Mouse (Mus musculus): ENCODE data around the gene Chmp4b. TPM values are rescaled to one million over a fixed set of nuclear protein-coding genes. Genes with fewer than 3 reads are reported as not detected.

Chmp4b gene
- polyA plus RNA-seq, 1 experiment from 2014 or later, result 25.4 TPM

- ATAC-seq (ENCODE audit: insufficient number of reproducible peaks, insufficient read depth, low FRiP score, low TSS enrichment, low read depth), result no peak
- Histone ChIP-seq H3K36me3 (peaks cover 55% of the 10 kb centered on the region), H3K4me1 (replicated peaks) (no peaks in the 10 kb centered on the region), H3K27me3 (no peaks in the 10 kb centered on the region), H3K4me3 (replicated peaks) (no peak overlapping the region), H3K9ac (replicated peaks) (0 out of 2 replicates have a peak overlapping the region, but pooled peaks have one; percentile 2), H3K4me2 (no peak overlapping the region), H3K27ac (no peak overlapping the region), H3K9me3 (peaks cover 7% of the 10 kb centered on the region; the same call in 1 of the 2 replicates)
- 92% methylated on average over 6 of the region's 6 CpGs for WGBS
Measured at GRCm38 (mm10) chr2:154642712-154643385, 8.7 kb upstream of the Chmp4b start.

GRCm38 (mm10) chr2:154646634-154647033, 4.9 kb upstream of the Chmp4b start:
- ATAC-seq (ENCODE audit: insufficient number of reproducible peaks, insufficient read depth, low FRiP score, low TSS enrichment, low read depth), result no peak; the same call in 1 of the 2 replicates
- WGBS, result 77% methylated on average over 5 of the region's 5 CpGs
- H3K4me2 ChIP-seq, result no peak overlapping the region

GRCm38 (mm10) chr2:154648086-154648485, 3.4 kb upstream of the Chmp4b start:
- ATAC-seq (ENCODE audit: insufficient number of reproducible peaks, insufficient read depth, low FRiP score, low TSS enrichment, low read depth), result no peak
- no peaks in the 10 kb centered on the region for H3K4me1 ChIP-seq (replicated peaks)
- peaks cover 24% of the 10 kb centered on the region for H3K36me3 ChIP-seq
- no peak overlapping the region for H3K27ac ChIP-seq
- no peaks in the 10 kb centered on the region for H3K27me3 ChIP-seq
- no peaks in the 10 kb centered on the region for H3K9me3 ChIP-seq
- H3K9ac ChIP-seq (replicated peaks), result no peak overlapping the region
- H3K4me3 ChIP-seq (replicated peaks), result no peak overlapping the region
- no peak overlapping the region for H3K4me2 ChIP-seq
- WGBS, result 31% methylated on average over 3 of the region's 3 CpGs

More at GRCm38 (mm10) chr2:154646634-154647033, 4.9 kb upstream of the Chmp4b start:
- Histone ChIP-seq H3K9ac (replicated peaks) (no peak overlapping the region), H3K9me3 (no peaks in the 10 kb centered on the region), H3K27ac (no peak overlapping the region), H3K27me3 (no peaks in the 10 kb centered on the region), H3K4me3 (replicated peaks) (no peak overlapping the region), H3K4me1 (replicated peaks) (no peaks in the 10 kb centered on the region), H3K36me3 (peaks cover 31% of the 10 kb centered on the region)

GRCm38 (mm10) chr2:154650404-154650803, 1.1 kb upstream of the Chmp4b start:
- Histone ChIP-seq H3K27me3 (no peaks in the 10 kb centered on the region), H3K9me3 (no peaks in the 10 kb centered on the region), H3K4me2 (no peak overlapping the region), H3K4me3 (replicated peaks) (no peak overlapping the region), H3K36me3 (peaks cover 8% of the 10 kb centered on the region), H3K9ac (replicated peaks) (no peak overlapping the region), H3K27ac (no peak overlapping the region), H3K4me1 (replicated peaks) (no peaks in the 10 kb centered on the region)
- no peak for ATAC-seq (ENCODE audit: insufficient number of reproducible peaks, insufficient read depth, low FRiP score, low TSS enrichment, low read depth)
- WGBS, result 84% methylated on average over 3 of the region's 3 CpGs

GRCm38 (mm10) chr2:154654976-154655375, 3.5 kb downstream of the Chmp4b start:
- H3K9ac ChIP-seq (replicated peaks), result no peak overlapping the region
- no peaks in the 10 kb centered on the region for H3K27me3 ChIP-seq
- no peak overlapping the region for H3K27ac ChIP-seq
- no peak for ATAC-seq (ENCODE audit: insufficient number of reproducible peaks, insufficient read depth, low FRiP score, low TSS enrichment, low read depth)
- no peaks in the 10 kb centered on the region for H3K36me3 ChIP-seq
- no peaks in the 10 kb centered on the region for H3K9me3 ChIP-seq
- WGBS, result 92% methylated on average over 12 of the region's 12 CpGs
- H3K4me3 ChIP-seq (replicated peaks), result no peak overlapping the region
- H3K4me2 ChIP-seq, result no peak overlapping the region
- peaks cover 21% of the 10 kb centered on the region for H3K4me1 ChIP-seq (replicated peaks)

GRCm38 (mm10) chr2:154655878-154656414, 4.4 kb downstream of the Chmp4b start:
- Histone ChIP-seq H3K27me3 (no peaks in the 10 kb centered on the region), H3K9me3 (no peaks in the 10 kb centered on the region), H3K27ac (no peak overlapping the region), H3K36me3 (peaks cover 7% of the 10 kb centered on the region; the same call in 1 of the 2 replicates), H3K4me2 (peak overlapping the region; percentile 84), H3K9ac (replicated peaks) (no peak overlapping the region), H3K4me1 (replicated peaks) (peaks cover 21% of the 10 kb centered on the region), H3K4me3 (replicated peaks) (peak overlapping the region; percentile 76; the same call in 1 of the 2 replicates)
- ATAC-seq (ENCODE audit: insufficient number of reproducible peaks, insufficient read depth, low FRiP score, low TSS enrichment, low read depth), result no peak
- WGBS, result 72% methylated on average over 2 of the region's 2 CpGs

- Histone ChIP-seq H3K4me3 (replicated peaks) (peak overlapping the region; percentile 76), H3K4me2 (peak overlapping the region; percentile 84), H3K9ac (replicated peaks) (peak overlapping the region; percentile 86), H3K27me3 (no peaks in the 10 kb centered on the region), H3K36me3 (peaks cover 17% of the 10 kb centered on the region; the same call in 1 of the 2 replicates), H3K9me3 (no peaks in the 10 kb centered on the region), H3K27ac (peak overlapping the region; percentile 86), H3K4me1 (replicated peaks) (peaks cover 21% of the 10 kb centered on the region)
- under 1% methylated on average over 66 of the region's 67 CpGs for whole genome bisulfite sequencing
- peak; percentile 99 for ATAC-seq (ENCODE audit: insufficient number of reproducible peaks, insufficient read depth, low FRiP score, low TSS enrichment, low read depth)
Measured at GRCm38 (mm10) chr2:154656710-154657485, 5.4 kb downstream of the Chmp4b start.

GRCm38 (mm10) chr2:154657486-154658237, 6.2 kb downstream of the Chmp4b start:
- Histone ChIP-seq H3K9me3 (no peaks in the 10 kb centered on the region), H3K4me2 (peak overlapping the region; percentile 84), H3K27me3 (no peaks in the 10 kb centered on the region), H3K36me3 (peaks cover 18% of the 10 kb centered on the region; the same call in 1 of the 2 replicates), H3K27ac (peak overlapping the region; percentile 86), H3K9ac (replicated peaks) (peak overlapping the region; percentile 86), H3K4me3 (replicated peaks) (peak overlapping the region; percentile 76), H3K4me1 (replicated peaks) (peaks cover 21% of the 10 kb centered on the region)
- 15% methylated on average over 12 of the region's 12 CpGs for WGBS
- no peak for ATAC-seq (ENCODE audit: insufficient number of reproducible peaks, insufficient read depth, low FRiP score, low TSS enrichment, low read depth)

- 88% methylated on average over 4 of the region's 4 CpGs for WGBS
- Histone ChIP-seq H3K9ac (replicated peaks) (no peak overlapping the region), H3K4me3 (replicated peaks) (0 out of 2 replicates have a peak overlapping the region, but pooled peaks have one; percentile 76), H3K27me3 (no peaks in the 10 kb centered on the region), H3K4me2 (peak overlapping the region; percentile 84), H3K4me1 (replicated peaks) (peaks cover 21% of the 10 kb centered on the region), H3K9me3 (no peaks in the 10 kb centered on the region), H3K27ac (no peak overlapping the region), H3K36me3 (peaks cover 18% of the 10 kb centered on the region; the same call in 1 of the 2 replicates)
- ATAC-seq (ENCODE audit: insufficient number of reproducible peaks, insufficient read depth, low FRiP score, low TSS enrichment, low read depth), result no peak
Measured at GRCm38 (mm10) chr2:154659070-154659469, 7.6 kb downstream of the Chmp4b start.

- Histone ChIP-seq H3K27ac (no peak overlapping the region), H3K9me3 (no peaks in the 10 kb centered on the region), H3K36me3 (peaks cover 22% of the 10 kb centered on the region; the same call in 1 of the 2 replicates), H3K27me3 (no peaks in the 10 kb centered on the region), H3K4me1 (replicated peaks) (peaks cover 21% of the 10 kb centered on the region), H3K4me2 (peak overlapping the region; percentile 84; the same call in 1 of the 2 replicates), H3K4me3 (replicated peaks) (no peak overlapping the region), H3K9ac (replicated peaks) (no peak overlapping the region)
- WGBS, result 92% methylated on average over 4 of the region's 5 CpGs
- ATAC-seq (ENCODE audit: insufficient number of reproducible peaks, insufficient read depth, low FRiP score, low TSS enrichment, low read depth), result no peak
Measured at GRCm38 (mm10) chr2:154659531-154660074, 8.1 kb downstream of the Chmp4b start.
